Mouse (Mus musculus): ENCODE results near the gene Add3. TPM values are rescaled to one million over a fixed set of nuclear protein-coding genes. Genes with fewer than 3 reads are reported as not detected.

Add3 gene
- total and polyA plus RNA-seq, 3 experiments, result 11.6 to 46.6 (median 43.1) TPM

GRCm38 (mm10) chr19:53230942-53231815 is 90.9 kb downstream of the Add3 start:
- DNase-seq, result no peak

GRCm38 (mm10) chr19:53233586-53233985 is 93.3 kb downstream of the Add3 start:
- DNase-seq, result no peak

- DNase-seq, result no peak
These were observed 101.6 kb downstream of the Add3 start for GRCm38 (mm10) chr19:53241806-53242205.

- no peak for DNase-seq
These were observed 103.7 kb downstream of the Add3 start for GRCm38 (mm10) chr19:53243956-53244355.

- no peak for DNase-seq
These were observed 107.3 kb downstream of the Add3 start for GRCm38 (mm10) chr19:53247558-53247957.

GRCm38 (mm10) chr19:53248023-53248494 is 107.8 kb downstream of the Add3 start:
- DNase-seq, result peak; percentile 58

GRCm38 (mm10) chr19:53251015-53251414 is 110.8 kb downstream of the Add3 start:
- peak; percentile 17 for DNase-seq

GRCm38 (mm10) chr19:53251656-53252055 is 111.4 kb downstream of the Add3 start:
- DNase-seq, result no peak

GRCm38 (mm10) chr19:53252111-53253028 is 112.1 kb downstream of the Add3 start:
- no peak for DNase-seq

GRCm38 (mm10) chr19:53256361-53256760 is 116.1 kb downstream of the Add3 start:
- no peak for DNase-seq

GRCm38 (mm10) chr19:53256991-53257594 is 116.8 kb downstream of the Add3 start:
- no peak for DNase-seq

GRCm38 (mm10) chr19:53257631-53258560 is 117.7 kb downstream of the Add3 start:
- no peak for DNase-seq

- no peak for DNase-seq
These were observed 118.7 kb downstream of the Add3 start for GRCm38 (mm10) chr19:53258740-53259506.

GRCm38 (mm10) chr19:53259541-53259940 is 119.3 kb downstream of the Add3 start:
- no peak for DNase-seq

- DNase-seq, result no peak
These were observed 120.0 kb downstream of the Add3 start for GRCm38 (mm10) chr19:53260261-53260660.

GRCm38 (mm10) chr19:53260828-53261227 is 120.6 kb downstream of the Add3 start:
- no peak for DNase-seq

GRCm38 (mm10) chr19:53262061-53262460 is 121.8 kb downstream of the Add3 start:
- DNase-seq, result no peak

- no peak for DNase-seq
These were observed 123.9 kb downstream of the Add3 start for GRCm38 (mm10) chr19:53263859-53264733.

Data from adrenal gland, adult 2 months (tissue).